Mouse (Mus musculus) G1E (cell line): Measurements from ENCODE around the gene Tuba1c.

Experiments
- CTCF ChIP-seq: IDR thresholded peaks from 2 replicates; pipeline ENCODE4 v1.5.1; 2012; ENCODE audit warnings: low read depth, low read length, inconsistent platforms, mixed read lengths
- GATA1 ChIP-seq: IDR thresholded peaks from 2 replicates; pipeline ENCODE4 v1.6.1; 2012; ENCODE audit warnings: borderline replicate concordance, low read length, inconsistent platforms, mixed read lengths

- no peak for TF ChIP-seq CTCF
- TF ChIP-seq GATA1, result no peak
Observed at GRCm38 (mm10) chr15:98991540-98992050, 38.1 kb upstream of the Tuba1c start.
